Comparison of ENCODE assay signal across 9 mouse cellular contexts in genomic region chr7:125772961-125773571, GRCm38 (mm10).
DNase-seq lines count a peak whose midpoint lies in the region; ATAC-seq lines count a peak whose summit lies in the region.
"Had no signal": no experiment of that assay in that cellular context is flagged by ENCODE, and none has a peak within 500 bp of the region (broad histone marks: within the 10 kb centered on the region; RNA-seq: fewer than 3 reads in every experiment).

No protein-coding gene starts in this region.

- H3K4me2 ChIP-seq in heart, embryonic 16.5 days (ENCODE audit: low read depth, low read length), result no peak overlapping the region

- 0 out of 2 replicates have a peak, but pooled peaks cover 4% of the 10 kb centered on the region for H3K36me3 ChIP-seq in heart, embryonic 16.5 days (ENCODE audit: control insufficient read depth, insufficient read depth)

- H3K27me3 ChIP-seq in heart, embryonic 16.5 days (ENCODE audit: control insufficient read depth, insufficient read depth, low read length), result no peaks in the 10 kb centered on the region
- H3K27me3 ChIP-seq: CH12.LX had no signal

- H3K9ac ChIP-seq in heart, embryonic 16.5 days (ENCODE audit: low read length), result peak overlapping the region; percentile 24; the same call in 1 of the 2 replicates

- WGBS in heart, embryonic 16.5 days, result 54% methylated on average over 13 of the region's 13 CpGs

- DNase-seq in heart, adult 9 months (ENCODE audit: low spot score in 2 of 2), result no peak
- DNase-seq in cerebellum, adult 9-11 months, result peak; percentile 76
- DNase-seq in layer of hippocampus, adult 9-11 months, result peak; percentile 56
- DNase-seq in lung, postnatal 4 days, result peak; percentile 63 to 87
- no peak for DNase-seq in gastrocnemius, postnatal 4 days (ENCODE audit: low spot score in 2 of 2)

- peaks cover 13% of the 10 kb centered on the region for H3K4me1 ChIP-seq in heart, embryonic 16.5 days (ENCODE audit: control insufficient read depth, insufficient read depth, low read length)

- ATAC-seq in heart, embryonic 16.5 days (replicated peaks; ENCODE audit: extremely low read depth, insufficient read depth, low FRiP score), result peak; percentile 75
- no peak for ATAC-seq in activated CD4-positive, CD25-positive, alpha-beta regulatory T cell, adult 4 months
- ATAC-seq in CD4-positive, CD25-positive, alpha-beta regulatory T cell, adult 4 months, result no peak

- H3K27ac ChIP-seq in heart, embryonic 16.5 days (ENCODE audit: low read length), result peak overlapping the region; percentile 70

- H3K9me3 ChIP-seq in heart, embryonic 16.5 days (replicated peaks; ENCODE audit: control insufficient read depth, low read length), result no peaks in the 10 kb centered on the region

- no peak overlapping the region for H3K4me3 ChIP-seq in heart, embryonic 16.5 days (ENCODE audit: low read length)

Comparison
In these comparisons a context has a peak if more than half of its experiments do, and no peak if none do; other contexts are left out.
1. DNase-seq: peak in cerebellum, adult 9-11 months (single experiment), layer of hippocampus, adult 9-11 months (single experiment) and lung, postnatal 4 days (2 of 2); none in heart, adult 9 months (0 of 2) and gastrocnemius, postnatal 4 days (0 of 2).